Mouse (Mus musculus) yolk sac, embryonic 10.5 days (tissue): Measurements from ENCODE around the gene Inafm2.

Source experiments
- DNase-seq: peaks from one replicate; pipeline ENCODE4 v3.0.0-alpha.2; 2017; ENCODE audit warnings: low spot score

The Inafm2 gene

GRCm38 (mm10) chr2:118759828-118760227 is 14.3 kb downstream of the Inafm2 start:
- DNase-seq: peak; percentile 70

- DNase-seq: no peak
Observed at GRCm38 (mm10) chr2:118760311-118761025, 14.9 kb downstream of the Inafm2 start.

- no peak for DNase-seq
Observed at GRCm38 (mm10) chr2:118761358-118761757, 15.8 kb downstream of the Inafm2 start.

GRCm38 (mm10) chr2:118761906-118762783 is 16.6 kb downstream of the Inafm2 start, which contains the start of gene Ccdc9b:
Ccdc9b (minus strand) TSS chr2:118762661.
- DNase-seq: peak; percentile 81

- DNase-seq: no peak
Observed at GRCm38 (mm10) chr2:118762784-118763148, 17.2 kb downstream of the Inafm2 start.

- no peak for DNase-seq
Observed at GRCm38 (mm10) chr2:118763469-118763868, 17.9 kb downstream of the Inafm2 start.

- DNase-seq: peak; percentile 55
Observed at GRCm38 (mm10) chr2:118764094-118764831, 18.7 kb downstream of the Inafm2 start.

- DNase-seq: no peak
Observed at GRCm38 (mm10) chr2:118764875-118765274, 19.3 kb downstream of the Inafm2 start.

GRCm38 (mm10) chr2:118766041-118767033 is 20.8 kb downstream of the Inafm2 start:
- DNase-seq: peak; percentile 41

- DNase-seq: peak; percentile 73
Observed at GRCm38 (mm10) chr2:118772158-118772874, 26.8 kb downstream of the Inafm2 start, which contains the start of gene Phgr1. Phgr1 (plus strand) TSS chr2:118772769.

GRCm38 (mm10) chr2:118774536-118774935 is 29.0 kb downstream of the Inafm2 start:
- no peak for DNase-seq

GRCm38 (mm10) chr2:118775396-118775795 is 29.8 kb downstream of the Inafm2 start:
- no peak for DNase-seq

- DNase-seq: no peak
Observed at GRCm38 (mm10) chr2:118775846-118776245, 30.3 kb downstream of the Inafm2 start.

GRCm38 (mm10) chr2:118776295-118776694 is 30.7 kb downstream of the Inafm2 start:
- DNase-seq: no peak

- no peak for DNase-seq
Observed at GRCm38 (mm10) chr2:118778418-118778817, 32.9 kb downstream of the Inafm2 start.

GRCm38 (mm10) chr2:118779065-118779464 is 33.5 kb downstream of the Inafm2 start:
- no peak for DNase-seq

- DNase-seq: peak; percentile 89
Observed at GRCm38 (mm10) chr2:118779504-118780480, 34.2 kb downstream of the Inafm2 start, which contains the start of gene Disp2. Disp2 (plus strand) TSS chr2:118779719.

- no peak for DNase-seq
Observed at GRCm38 (mm10) chr2:118781115-118781514, 35.6 kb downstream of the Inafm2 start.

- peak; percentile 55 for DNase-seq
Observed at GRCm38 (mm10) chr2:118782303-118782702, 36.7 kb downstream of the Inafm2 start.
